Comparison of ENCODE assay signal across 9 mouse cellular contexts in the genomic region with DNA sequence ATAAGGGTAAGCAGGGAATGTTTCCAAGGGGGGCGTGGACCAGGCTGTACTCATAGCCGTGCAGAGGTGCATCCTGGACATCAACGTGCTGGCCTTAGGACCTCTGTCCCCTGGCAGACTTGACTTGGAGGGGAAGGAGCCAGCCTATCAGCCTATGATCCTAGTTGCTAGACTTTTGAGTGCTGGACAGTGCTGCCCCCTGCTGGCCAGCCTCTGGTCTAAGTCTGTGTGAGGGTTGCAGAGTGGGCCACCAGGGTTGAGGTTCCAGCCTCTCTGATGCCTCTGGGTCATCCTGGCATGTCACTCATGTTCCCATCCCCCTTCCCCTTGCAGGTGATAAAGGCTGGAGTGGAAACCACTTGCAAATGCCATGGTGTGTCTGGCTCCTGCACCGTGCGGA. TPM values are rescaled to one million over a fixed set of nuclear protein-coding genes. Genes with fewer than 3 reads are reported as not detected.
DNase-seq lines count a peak whose midpoint lies in the region; ATAC-seq and TF ChIP-seq lines count a peak whose summit lies in the region.
"Had no signal": no experiment of that assay in that cellular context is flagged by ENCODE, and none has a peak within 500 bp of the region (broad histone marks: within the 10 kb centered on the region; RNA-seq: fewer than 3 reads in every experiment).

No protein-coding gene starts in this region.

- H3K4me2 ChIP-seq in forebrain, embryonic 14.5 days (ENCODE audit: low read length), result no peak overlapping the region
- no peak overlapping the region for H3K4me2 ChIP-seq in intestine, embryonic 16.5 days (ENCODE audit: low read depth, low read length)

- WGBS in forebrain, embryonic 14.5 days, result 46% methylated on average over 5 of the region's 5 CpGs
- 45% methylated on average over 5 of the region's 5 CpGs for WGBS in intestine, embryonic 16.5 days
- 48% methylated on average over 5 of the region's 5 CpGs for WGBS in liver, adult 2 months

- ATAC-seq in forebrain, embryonic 14.5 days, result 0 out of 2 replicates have a peak, but pooled peaks have one; percentile 29
- peak; percentile 37; the same call in 1 of the 2 replicates for ATAC-seq in intestine, embryonic 16.5 days

- H3K4me3 ChIP-seq in E14TG2a.4 (replicated peaks; ENCODE audit: low read length), result peak overlapping the region; percentile 56
- no peak overlapping the region for H3K4me3 ChIP-seq in forebrain, embryonic 14.5 days (ENCODE audit: low read depth, low read length)
- H3K4me3 ChIP-seq in intestine, embryonic 16.5 days (ENCODE audit: low read length), result no peak overlapping the region
- H3K4me3 ChIP-seq in liver, adult 2 months (ENCODE audit: insufficient read depth, low read depth, low read length), result no peak overlapping the region

- H3K27me3 ChIP-seq in E14TG2a.4 (ENCODE audit: insufficient read depth, low read length), result peaks cover 44% of the 10 kb centered on the region
- H3K27me3 ChIP-seq in forebrain, embryonic 14.5 days (replicated peaks; ENCODE audit: control insufficient read depth, insufficient read depth, low read length), result no peaks in the 10 kb centered on the region
- H3K27me3 ChIP-seq in intestine, embryonic 16.5 days (replicated peaks; ENCODE audit: control insufficient read depth, insufficient read depth, low read length), result no peaks in the 10 kb centered on the region
- no peaks in the 10 kb centered on the region for H3K27me3 ChIP-seq in liver, adult 2 months (ENCODE audit: control insufficient read depth, insufficient read depth, low read length)

- H3K79me2 ChIP-seq in liver, adult 2 months (ENCODE audit: control insufficient read depth, insufficient read depth, low read length), result no peaks in the 10 kb centered on the region

- peak; percentile 74 for TF ChIP-seq CTCF in E14TG2a.4 (conservative IDR thresholded peaks at IDR 0.05; ENCODE audit: low read length)
- TF ChIP-seq CTCF in liver, adult 2 months (IDR thresholded peaks at IDR 0.05; ENCODE audit: low read depth, low read length), result peak; percentile 84

- peaks cover 25% of the 10 kb centered on the region for H3K4me1 ChIP-seq in E14TG2a.4 (replicated peaks; ENCODE audit: low read depth, low read length)
- H3K4me1 ChIP-seq in forebrain, embryonic 14.5 days (ENCODE audit: control insufficient read depth, insufficient read depth, low read length), result no peaks in the 10 kb centered on the region; the same call in 1 of the 2 replicates
- H3K4me1 ChIP-seq in intestine, embryonic 16.5 days (ENCODE audit: control insufficient read depth, insufficient read depth, low read length), result 0 out of 2 replicates have a peak, but pooled peaks cover 4% of the 10 kb centered on the region
- H3K4me1 ChIP-seq in liver, adult 2 months (ENCODE audit: control insufficient read depth, insufficient read depth, low read length), result no peaks in the 10 kb centered on the region

- no peak overlapping the region for H3K27ac ChIP-seq in forebrain, embryonic 14.5 days (ENCODE audit: low read depth, low read length)
- no peak overlapping the region for H3K27ac ChIP-seq in intestine, embryonic 16.5 days (ENCODE audit: low read length)
- H3K27ac ChIP-seq in liver, adult 2 months (replicated peaks; ENCODE audit: insufficient read depth, low read depth, low read length), result no peak overlapping the region

- no peak for TF ChIP-seq POLR2A in liver, adult 2 months (IDR thresholded peaks at IDR 0.05; ENCODE audit: extremely low read depth, insufficient read depth, low read length)

- H3K9ac ChIP-seq in forebrain, embryonic 14.5 days (ENCODE audit: low read length), result no peak overlapping the region
- H3K9ac ChIP-seq in intestine, embryonic 16.5 days (ENCODE audit: low read depth, low read length), result no peak overlapping the region
- no peak overlapping the region for H3K9ac ChIP-seq in liver, adult 2 months (ENCODE audit: low read depth, low read length)

- DNase-seq in 416B (ENCODE audit: low read depth), result peak; percentile 61
- DNase-seq in c-Kit-negative CD71-positive TER-119-positive erythroid progenitor cells, embryonic 14.5 days (ENCODE audit: low read depth, low spot score), result peak; percentile 49
- peak; percentile 65 for DNase-seq in forebrain, embryonic 14.5 days (ENCODE audit: low spot score)
- DNase-seq in liver, adult 2 months (ENCODE audit: extremely low read depth, low read depth, low spot score), result peak; percentile 23
- DNase-seq in natural killer cell, adult 2 months (ENCODE audit: low spot score in 2 of 2), result peak; percentile 33 to 48
- no peak for DNase-seq in yolk sac, embryonic 10.5 days (ENCODE audit: low spot score)

- no peaks in the 10 kb centered on the region for H3K9me3 ChIP-seq in E14TG2a.4 (ENCODE audit: low read length)
- H3K9me3 ChIP-seq in forebrain, embryonic 14.5 days (replicated peaks; ENCODE audit: control insufficient read depth, low read length), result no peaks in the 10 kb centered on the region
- H3K9me3 ChIP-seq in intestine, embryonic 16.5 days (ENCODE audit: control insufficient read depth, low read length), result no peaks in the 10 kb centered on the region

- H3K36me3 ChIP-seq in E14TG2a.4 (ENCODE audit: insufficient read depth, low read length), result no peaks in the 10 kb centered on the region
- H3K36me3 ChIP-seq in forebrain, embryonic 14.5 days (ENCODE audit: control insufficient read depth, insufficient read depth, low read length), result no peaks in the 10 kb centered on the region
- no peaks in the 10 kb centered on the region for H3K36me3 ChIP-seq in intestine, embryonic 16.5 days (ENCODE audit: control insufficient read depth, insufficient read depth, low read length)
- no peaks in the 10 kb centered on the region for H3K36me3 ChIP-seq in liver, adult 2 months (ENCODE audit: control insufficient read depth, insufficient read depth, low read length)

RNA-seq across cellular contexts. Expression of a gene that starts 23.8 kb away (rescaled TPM):
- polyA plus RNA-seq in forebrain, embryonic 14.5 days (2014; fragmentation: Nextera tagmentation; extraction: Ambion mirVana), result 1.4 and 1.6 TPM in 2 replicates
- 4.2 and 4.4 TPM in 2 replicates for polyA plus RNA-seq in intestine, embryonic 16.5 days (2015; fragmentation: Nextera tagmentation; extraction: Ambion mirVana)
- total RNA-seq in liver, adult 2 months (2014; rRNA removed), result 0.13 and 0.37 TPM in 2 replicates
- polyA plus RNA-seq in liver, adult 2 months (2012; rRNA removed), result 0.46 TPM in 2 replicates

RNA-seq across cellular contexts. Expression of a gene that starts 40.0 kb away (rescaled TPM):
- 0.61 and 1.1 TPM in 2 replicates for polyA plus RNA-seq in forebrain, embryonic 14.5 days (2014; fragmentation: Nextera tagmentation; extraction: Ambion mirVana)
- not detected in 2 replicates for polyA plus RNA-seq in intestine, embryonic 16.5 days (2015; fragmentation: Nextera tagmentation; extraction: Ambion mirVana)
- total RNA-seq in liver, adult 2 months (2014; rRNA removed), result not detected in 2 replicates
- not detected in 2 replicates for polyA plus RNA-seq in liver, adult 2 months (2012; rRNA removed)
- polyA plus RNA-seq: heart, embryonic 14.5 days had no signal

RNA-seq across cellular contexts. Expression of a gene that starts 44.9 kb away (rescaled TPM):
- not detected in 2 replicates for polyA plus RNA-seq in forebrain, embryonic 14.5 days (2014; fragmentation: Nextera tagmentation; extraction: Ambion mirVana)
- polyA plus RNA-seq in intestine, embryonic 16.5 days (2015; fragmentation: Nextera tagmentation; extraction: Ambion mirVana), result not detected in 2 replicates
- total RNA-seq in liver, adult 2 months (2014; rRNA removed), result not detected in 2 replicates
- not detected in 2 replicates for polyA plus RNA-seq in liver, adult 2 months (2012; rRNA removed)
- polyA plus RNA-seq: heart, embryonic 14.5 days had no signal
